Mouse (Mus musculus): ENCODE measurements around the gene AY074887. TPM values are rescaled to one million over a fixed set of nuclear protein-coding genes. Genes with fewer than 3 reads are reported as not detected.

The AY074887 gene
- polyA plus RNA-seq, 1 experiment from 2014 or later = 0.44 TPM

- H3K4me3 ChIP-seq (replicated peaks) = no peak overlapping the region
- no peaks in the 10 kb centered on the region for H3K27me3 ChIP-seq
- peak overlapping the region; percentile 72; the same call in 1 of the 2 replicates for H3K4me2 ChIP-seq
- peaks cover 7% of the 10 kb centered on the region for H3K36me3 ChIP-seq
- ATAC-seq (ENCODE audit: low read depth) (peak; percentile 9), DNase-seq (no peak)
- H3K9ac ChIP-seq = no peak overlapping the region
- H3K4me1 ChIP-seq (replicated peaks) = peaks cover 12% of the 10 kb centered on the region
- 69% methylated on average over 8 of the region's 8 CpGs for WGBS (ENCODE audit: insufficient replicate concordance)
- no peak overlapping the region for H3K27ac ChIP-seq
- H3K9me3 ChIP-seq (replicated peaks) = no peaks in the 10 kb centered on the region
Measured at GRCm38 (mm10) chr9:54916401-54916800, 34.4 kb downstream of the AY074887 start.

- no peak overlapping the region for H3K4me3 ChIP-seq (replicated peaks)
Measured at GRCm38 (mm10) chr9:54915576-54915975, 35.2 kb downstream of the AY074887 start.

GRCm38 (mm10) chr9:54909446-54909845, 41.4 kb downstream of the AY074887 start:
- Histone ChIP-seq H3K27me3 (no peaks in the 10 kb centered on the region), H3K4me1 (replicated peaks) (no peaks in the 10 kb centered on the region)
- 78% methylated on average over 5 of the region's 5 CpGs for WGBS (ENCODE audit: insufficient replicate concordance)

More at GRCm38 (mm10) chr9:54915576-54915975, 35.2 kb downstream of the AY074887 start:
- Histone ChIP-seq H3K4me1 (replicated peaks) (peaks cover 12% of the 10 kb centered on the region), H3K27ac (no peak overlapping the region), H3K4me2 (no peak overlapping the region), H3K36me3 (peaks cover 7% of the 10 kb centered on the region), H3K9ac (no peak overlapping the region), H3K9me3 (replicated peaks) (no peaks in the 10 kb centered on the region), H3K27me3 (no peaks in the 10 kb centered on the region)
- DNase-seq = no peak
- 55% methylated on average over 7 of the region's 7 CpGs for whole genome bisulfite sequencing (ENCODE audit: insufficient replicate concordance)
- ATAC-seq (ENCODE audit: low read depth) = no peak

More at GRCm38 (mm10) chr9:54909446-54909845, 41.4 kb downstream of the AY074887 start:
- Histone ChIP-seq H3K4me3 (replicated peaks) (no peak overlapping the region), H3K36me3 (peaks cover 50% of the 10 kb centered on the region), H3K9ac (no peak overlapping the region), H3K27ac (no peak overlapping the region), H3K4me2 (no peak overlapping the region), H3K9me3 (replicated peaks) (no peaks in the 10 kb centered on the region)
- ATAC-seq (ENCODE audit: low read depth) (no peak), DNase-seq (no peak)

Other genes starting within 250 kb of the AY074887 start
- 118 and 128 TPM in 2 replicates for gene Wdr61, start 216.5 kb downstream of the AY074887 start, polyA plus RNA-seq (2015; fragmentation: Nextera tagmentation; extraction: Ambion mirVana)
- gene Crabp1, start 186.2 kb downstream of the AY074887 start, polyA plus RNA-seq (2015; fragmentation: Nextera tagmentation; extraction: Ambion mirVana) = 3.2 and 3.8 TPM in 2 replicates
- gene Ireb2, start 87.2 kb downstream of the AY074887 start, polyA plus RNA-seq (2015; fragmentation: Nextera tagmentation; extraction: Ambion mirVana) = 8.9 and 13.4 TPM in 2 replicates
- 1.5 and 2.0 TPM in 2 replicates for gene Hykk, start 33.7 kb downstream of the AY074887 start, polyA plus RNA-seq (2015; fragmentation: Nextera tagmentation; extraction: Ambion mirVana)
- 203 and 226 TPM in 2 replicates for gene Psma4, start 208 bp downstream of the AY074887 start, polyA plus RNA-seq (2015; fragmentation: Nextera tagmentation; extraction: Ambion mirVana)
- gene Chrna5, start 29.9 kb upstream of the AY074887 start, polyA plus RNA-seq (2015; fragmentation: Nextera tagmentation; extraction: Ambion mirVana) = 0.03 TPM in 1 of 2 replicates, not detected in the other
- 0.05 TPM in 2 replicates for gene Chrna3, start 75.6 kb upstream of the AY074887 start, polyA plus RNA-seq (2015; fragmentation: Nextera tagmentation; extraction: Ambion mirVana)
- gene Chrnb4, start 97.8 kb upstream of the AY074887 start, polyA plus RNA-seq (2015; fragmentation: Nextera tagmentation; extraction: Ambion mirVana) = 0.03 TPM in 1 of 2 replicates, not detected in the other
- gene Ube2q2, start 197.9 kb upstream of the AY074887 start, polyA plus RNA-seq (2015; fragmentation: Nextera tagmentation; extraction: Ambion mirVana) = 15.6 and 18.2 TPM in 2 replicates